Mouse (Mus musculus): ENCODE measurements around the gene Fcrl5. TPM values are rescaled to one million over a fixed set of nuclear protein-coding genes. Genes with fewer than 3 reads are reported as not detected.

Fcrl5 gene
- polyA plus RNA-seq, 1 experiment = not detected

DNA sequence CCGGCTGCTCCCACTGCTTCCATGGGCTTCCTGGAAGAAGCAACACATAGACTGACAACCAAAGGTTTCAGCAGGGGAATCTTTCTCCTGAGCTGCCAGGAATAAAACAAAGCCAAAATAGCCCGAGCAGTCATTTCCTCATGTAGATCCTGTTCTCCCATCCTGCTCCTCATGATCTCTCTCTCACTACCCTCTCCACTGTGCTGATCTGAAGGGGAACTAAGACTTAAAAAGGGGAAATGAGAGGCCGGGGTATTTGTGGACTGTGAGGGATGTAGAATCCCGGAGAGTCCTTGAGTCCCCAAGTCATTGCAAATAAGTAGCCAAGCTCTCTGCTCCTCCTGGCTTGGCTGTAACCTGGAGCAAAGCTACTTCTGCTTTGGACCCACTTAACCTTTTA, 85.6 kb downstream of the Fcrl5 start:
- Histone ChIP-seq H3K36me3 (ENCODE audit: control insufficient read depth, insufficient read depth) (no peaks in the 10 kb centered on the region), H3K79me2 (ENCODE audit: control insufficient read depth, insufficient read depth) (peaks cover 6% of the 10 kb centered on the region), H3K4me3 (ENCODE audit: insufficient read depth, poor library complexity, severe bottlenecking) (no peak overlapping the region), H3K27me3 (ENCODE audit: control insufficient read depth, insufficient read depth, insufficient read length) (peaks cover 7% of the 10 kb centered on the region), H3ac (ENCODE audit: control insufficient read depth, insufficient read length, low read depth) (no peak overlapping the region), H3K79me3 (ENCODE audit: low read depth) (peaks cover 4% of the 10 kb centered on the region)
- no peak for TF ChIP-seq CEBPB (IDR thresholded peaks at IDR 0.05; ENCODE audit: low read depth)
- TF ChIP-seq FOSL1 (IDR thresholded peaks at IDR 0.05; ENCODE audit: insufficient read depth, low read length, poor library complexity, severe bottlenecking) = no peak
- TF ChIP-seq MYOD1 (IDR thresholded peaks at IDR 0.05; ENCODE audit: control insufficient read depth, insufficient read length, low read depth) = no peak

DNA sequence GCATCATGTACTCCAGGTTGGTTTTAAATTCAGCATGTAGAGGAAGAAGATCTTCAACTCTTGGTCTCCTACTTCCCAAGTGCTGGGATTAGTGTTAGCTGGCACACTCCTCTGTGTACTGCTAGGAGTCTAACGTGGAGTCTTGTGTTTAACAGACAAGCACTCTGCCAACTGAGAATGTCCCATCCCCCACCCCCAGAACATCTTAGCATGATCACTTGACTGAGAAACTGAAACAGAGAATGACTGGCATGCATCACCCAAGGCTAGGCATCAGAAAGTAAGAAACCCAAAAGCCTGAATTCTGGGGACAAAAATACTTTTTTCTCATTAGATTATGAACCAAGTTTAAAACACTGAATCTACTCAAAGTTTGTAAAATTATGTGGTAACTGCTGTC, 86.3 kb downstream of the Fcrl5 start:
- no peak overlapping the region for H3K4me3 ChIP-seq (ENCODE audit: insufficient read depth, poor library complexity, severe bottlenecking)
- peaks cover 7% of the 10 kb centered on the region for H3K27me3 ChIP-seq (ENCODE audit: control insufficient read depth, insufficient read depth, insufficient read length)
- TF ChIP-seq CEBPB (IDR thresholded peaks at IDR 0.05; ENCODE audit: low read depth) = no peak
- no peak for TF ChIP-seq MAX (IDR thresholded peaks at IDR 0.05)
- TF ChIP-seq FOSL1 (IDR thresholded peaks at IDR 0.05; ENCODE audit: insufficient read depth, low read length, poor library complexity, severe bottlenecking) = no peak
- no peak for TF ChIP-seq CTCF (IDR thresholded peaks at IDR 0.05; ENCODE audit: control insufficient read depth, insufficient read depth, insufficient read length)
- TF ChIP-seq MYOD1 (IDR thresholded peaks at IDR 0.05; ENCODE audit: control insufficient read depth, insufficient read length, low read depth) = no peak
- no peak for TF ChIP-seq USF1 (IDR thresholded peaks at IDR 0.05; ENCODE audit: low read depth)
- no peak for TF ChIP-seq MYOG (IDR thresholded peaks at IDR 0.05; ENCODE audit: control insufficient read depth, extremely low read depth, insufficient read length)
- peaks cover 13% of the 10 kb centered on the region for H3K79me2 ChIP-seq (ENCODE audit: control insufficient read depth, insufficient read depth)
- H3K36me3 ChIP-seq (ENCODE audit: control insufficient read depth, insufficient read depth) = no peaks in the 10 kb centered on the region
- no peak overlapping the region for H3ac ChIP-seq (ENCODE audit: control insufficient read depth, insufficient read length, low read depth)
- H3K79me3 ChIP-seq (ENCODE audit: low read depth) = peaks cover 10% of the 10 kb centered on the region

DNA sequence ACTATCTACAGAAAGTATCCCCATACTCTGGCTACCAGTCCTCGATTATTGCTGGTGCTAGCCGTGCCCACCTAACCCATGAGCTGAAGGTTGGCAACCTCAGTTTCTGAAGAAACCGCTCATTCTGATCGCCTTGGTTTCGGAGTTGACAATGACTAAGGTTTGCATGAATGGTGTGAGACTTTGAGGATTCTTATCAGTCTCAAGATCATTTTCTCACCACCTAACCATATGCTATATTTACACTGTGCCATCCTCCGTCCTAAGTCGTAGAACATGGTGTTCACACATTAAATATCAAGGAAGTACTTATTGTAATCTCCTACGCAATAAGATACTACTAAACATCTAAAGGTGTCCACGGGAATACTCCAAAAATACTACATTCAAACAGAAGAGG, 88.1 kb downstream of the Fcrl5 start:
- H3K27me3 ChIP-seq (ENCODE audit: control insufficient read depth, insufficient read depth, insufficient read length) = peaks cover 6% of the 10 kb centered on the region
- H3ac ChIP-seq (ENCODE audit: control insufficient read depth, insufficient read length, low read depth) = no peak overlapping the region
- no peak overlapping the region for H3K4me3 ChIP-seq (ENCODE audit: insufficient read depth, poor library complexity, severe bottlenecking)
- peaks cover 19% of the 10 kb centered on the region for H3K79me2 ChIP-seq (ENCODE audit: control insufficient read depth, insufficient read depth)
- H3K79me3 ChIP-seq (ENCODE audit: low read depth) = peaks cover 14% of the 10 kb centered on the region
- TF ChIP-seq MYOG (IDR thresholded peaks at IDR 0.05; ENCODE audit: control insufficient read depth, extremely low read depth, insufficient read length) (no peak), MAX (IDR thresholded peaks at IDR 0.05) (no peak), FOSL1 (IDR thresholded peaks at IDR 0.05; ENCODE audit: insufficient read depth, low read length, poor library complexity, severe bottlenecking) (no peak), CTCF (IDR thresholded peaks at IDR 0.05; ENCODE audit: control insufficient read depth, insufficient read depth, insufficient read length) (no peak), USF1 (IDR thresholded peaks at IDR 0.05; ENCODE audit: low read depth) (no peak), MYOD1 (IDR thresholded peaks at IDR 0.05; ENCODE audit: control insufficient read depth, insufficient read length, low read depth) (no peak), CEBPB (IDR thresholded peaks at IDR 0.05; ENCODE audit: low read depth) (no peak)
- H3K36me3 ChIP-seq (ENCODE audit: control insufficient read depth, insufficient read depth) = peaks cover 4% of the 10 kb centered on the region

DNA sequence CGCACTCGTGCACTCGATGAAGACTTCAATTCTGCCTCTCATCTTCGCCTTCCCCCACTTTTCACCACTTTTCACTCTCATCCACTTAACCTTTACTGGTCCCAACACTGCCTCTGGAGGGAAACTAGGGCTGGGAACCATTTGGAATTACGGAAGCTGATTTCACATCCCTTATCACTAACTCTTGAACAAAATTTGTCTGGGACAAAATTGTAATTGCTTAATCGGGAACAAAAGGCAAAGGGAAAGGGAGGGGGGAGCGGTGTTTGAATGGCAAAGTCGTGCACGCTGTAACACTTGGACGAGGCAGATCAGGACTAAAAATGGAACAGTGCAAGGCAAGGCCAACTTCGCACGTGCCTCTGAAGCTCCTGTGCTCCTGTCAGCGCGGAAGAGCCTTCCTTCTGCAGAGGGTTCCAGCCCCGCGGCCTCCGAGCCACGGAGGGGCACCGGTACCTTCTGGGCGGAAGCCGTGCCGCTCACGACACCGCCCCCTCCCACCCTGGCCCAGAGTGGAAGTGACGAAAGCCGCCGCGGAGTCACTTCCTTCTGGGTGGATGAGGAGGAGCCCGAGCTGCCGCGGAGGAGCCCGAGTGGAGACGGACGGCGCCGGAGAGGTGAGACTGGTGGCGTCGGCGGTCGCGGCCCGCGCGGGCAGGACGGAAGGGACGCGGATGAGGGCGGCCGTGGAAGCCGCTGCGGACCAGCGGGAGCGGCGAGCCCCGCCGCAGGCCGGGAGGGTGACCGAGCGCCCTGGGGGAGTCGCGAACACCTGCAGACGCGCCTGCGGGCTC, 89.7 kb downstream of the Fcrl5 start, which contains the start of gene Etv3:
Gene Etv3, plus strand, starts transcription at position 365 of the 794 bp plus-strand sequence.
- peak within 1 kb of the TSS; percentile 88 for H3ac ChIP-seq (ENCODE audit: control insufficient read depth, insufficient read length, low read depth)
- TF ChIP-seq USF1 (IDR thresholded peaks at IDR 0.05; ENCODE audit: low read depth) = no peak
- TF ChIP-seq MYOG (IDR thresholded peaks at IDR 0.05; ENCODE audit: control insufficient read depth, extremely low read depth, insufficient read length) = no peak
- TF ChIP-seq MYOD1 (IDR thresholded peaks at IDR 0.05; ENCODE audit: control insufficient read depth, insufficient read length, low read depth) = no peak
- no peak for TF ChIP-seq FOSL1 (IDR thresholded peaks at IDR 0.05; ENCODE audit: insufficient read depth, low read length, poor library complexity, severe bottlenecking)
- peaks cover 16% of the 10 kb centered on the region for H3K36me3 ChIP-seq (ENCODE audit: control insufficient read depth, insufficient read depth)
- H3K4me3 ChIP-seq (ENCODE audit: insufficient read depth, poor library complexity, severe bottlenecking) = peak within 1 kb of the TSS; percentile 89
- peaks cover 4% of the 10 kb centered on the region for H3K27me3 ChIP-seq (ENCODE audit: control insufficient read depth, insufficient read depth, insufficient read length)
- peaks cover 14% of the 10 kb centered on the region for H3K79me3 ChIP-seq (ENCODE audit: low read depth)
- H3K79me2 ChIP-seq (ENCODE audit: control insufficient read depth, insufficient read depth) = peaks cover 19% of the 10 kb centered on the region

DNA sequence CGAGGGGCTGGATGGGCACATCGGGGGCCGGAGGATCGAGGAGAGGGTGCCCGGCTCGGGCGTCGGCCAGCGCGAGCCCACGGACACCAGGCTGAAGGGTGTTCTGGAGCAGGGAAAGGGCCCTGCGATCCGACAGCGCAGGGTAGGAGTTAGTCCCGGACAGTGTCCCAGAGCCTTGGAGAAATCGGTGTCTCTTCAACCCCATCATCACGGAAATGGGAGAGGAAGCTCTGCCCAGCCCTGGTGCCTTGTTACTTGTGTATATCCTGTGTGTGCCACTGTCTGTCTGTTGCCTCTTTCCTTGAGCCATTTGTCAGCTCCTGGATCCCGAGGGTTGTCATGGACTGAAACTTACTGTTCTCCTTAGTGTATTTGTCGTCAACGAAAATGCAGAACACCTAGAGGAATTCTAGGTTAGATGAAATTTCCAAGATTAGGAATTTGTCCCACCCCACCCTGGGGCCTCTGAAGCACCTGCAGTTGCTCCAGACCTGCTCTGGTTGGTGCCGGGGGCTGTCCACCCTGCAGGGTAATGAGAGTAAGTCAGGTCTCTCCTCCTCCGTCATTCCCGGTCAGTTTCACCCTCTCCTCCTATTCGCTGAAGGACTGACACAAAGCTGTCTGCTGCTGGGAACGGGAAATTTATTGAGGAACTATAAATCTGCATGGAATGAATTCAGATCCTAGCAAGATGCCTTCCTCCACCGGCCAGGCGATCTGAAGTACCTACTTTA, 90.4 kb downstream of the Fcrl5 start:
- TF ChIP-seq CEBPB (IDR thresholded peaks at IDR 0.05; ENCODE audit: low read depth) (no peak), MYOD1 (IDR thresholded peaks at IDR 0.05; ENCODE audit: control insufficient read depth, insufficient read length, low read depth) (no peak), USF1 (IDR thresholded peaks at IDR 0.05; ENCODE audit: low read depth) (no peak), FOSL1 (IDR thresholded peaks at IDR 0.05; ENCODE audit: insufficient read depth, low read length, poor library complexity, severe bottlenecking) (no peak), MYOG (IDR thresholded peaks at IDR 0.05; ENCODE audit: control insufficient read depth, extremely low read depth, insufficient read length) (no peak), MAX (IDR thresholded peaks at IDR 0.05) (no peak), CTCF (IDR thresholded peaks at IDR 0.05; ENCODE audit: control insufficient read depth, insufficient read depth, insufficient read length) (no peak)
- no peaks in the 10 kb centered on the region for H3K27me3 ChIP-seq (ENCODE audit: control insufficient read depth, insufficient read depth, insufficient read length)
- peak overlapping the region; percentile 88 for H3ac ChIP-seq (ENCODE audit: control insufficient read depth, insufficient read length, low read depth)
- peak overlapping the region; percentile 89 for H3K4me3 ChIP-seq (ENCODE audit: insufficient read depth, poor library complexity, severe bottlenecking)
- H3K79me2 ChIP-seq (ENCODE audit: control insufficient read depth, insufficient read depth) = peaks cover 19% of the 10 kb centered on the region
- H3K79me3 ChIP-seq (ENCODE audit: low read depth) = peaks cover 14% of the 10 kb centered on the region
- peaks cover 24% of the 10 kb centered on the region for H3K36me3 ChIP-seq (ENCODE audit: control insufficient read depth, insufficient read depth)

Measured in C2C12 (cell line).